Mouse (Mus musculus): ENCODE data around the gene Tom1. TPM values are rescaled to one million over a fixed set of nuclear protein-coding genes. Genes with fewer than 3 reads are reported as not detected.
A peak's percentile ranks its signal among the peaks of the same experiment; 100 is the strongest.

Tom1 gene
- polyA plus RNA-seq, 1 experiment from 2014 or later, result 29.1 TPM

DNA sequence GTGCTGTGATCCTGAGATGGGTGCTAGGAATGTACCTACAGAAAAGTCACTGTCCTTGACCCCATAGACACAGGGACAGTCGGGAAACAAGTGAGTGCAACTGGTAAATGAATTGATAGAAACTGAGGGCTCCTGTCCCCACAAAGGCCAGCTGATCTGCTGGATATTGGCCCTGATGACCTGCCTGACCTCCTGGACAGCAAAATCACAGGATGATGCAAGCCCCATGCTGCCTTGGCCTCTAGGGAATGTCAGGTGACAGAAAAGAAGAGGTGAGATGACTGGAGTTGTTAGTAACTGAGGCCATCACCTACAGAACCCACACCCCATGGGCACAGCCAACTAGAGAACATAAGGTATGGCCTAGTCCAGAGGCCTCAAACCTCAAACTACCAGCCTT lies 44.7 kb downstream of the Tom1 start:
- Histone ChIP-seq H3K27ac (ENCODE audit: low read depth, low read length) (no peak overlapping the region), H3K4me1 (ENCODE audit: control insufficient read depth, insufficient read depth, low read length) (no peaks in the 10 kb centered on the region), H3K27me3 (ENCODE audit: control insufficient read depth, insufficient read depth, low read length) (no peaks in the 10 kb centered on the region), H3K36me3 (ENCODE audit: control insufficient read depth, insufficient read depth, low read length) (no peaks in the 10 kb centered on the region), H3K4me2 (replicated peaks; ENCODE audit: low read depth, low read length) (no peak overlapping the region), H3K9ac (ENCODE audit: low read depth, low read length) (no peak overlapping the region), H3K9me3 (ENCODE audit: control insufficient read depth, low read length) (no peaks in the 10 kb centered on the region), H3K4me3 (ENCODE audit: low read length) (no peak overlapping the region)
- WGBS, result 76% methylated on average over 1 of the region's 1 CpGs
- ATAC-seq (ENCODE audit: low FRiP score, low TSS enrichment), result no peak

DNA sequence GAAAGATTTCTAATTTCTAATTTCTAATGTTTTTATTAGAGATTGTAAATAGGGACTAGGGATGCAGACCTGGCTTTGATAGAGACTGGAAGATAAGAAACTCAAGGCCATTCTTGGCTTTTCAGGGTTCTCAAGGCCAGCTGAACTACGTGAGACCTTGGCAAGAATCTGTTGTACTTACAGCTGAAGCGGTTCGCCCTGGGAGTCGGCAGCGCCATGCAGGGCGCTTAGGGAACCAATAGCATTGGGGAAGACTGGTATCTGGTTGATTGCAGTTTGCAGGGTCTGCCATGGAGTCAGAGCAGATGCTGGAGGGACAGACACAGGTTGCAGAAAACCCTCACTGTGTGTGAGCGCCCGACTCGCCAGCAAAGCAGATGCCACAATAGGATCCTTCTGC lies 45.3 kb downstream of the Tom1 start:
- ATAC-seq (ENCODE audit: low FRiP score, low TSS enrichment), result no peak
- WGBS, result 97% methylated on average over 9 of the region's 9 CpGs

DNA sequence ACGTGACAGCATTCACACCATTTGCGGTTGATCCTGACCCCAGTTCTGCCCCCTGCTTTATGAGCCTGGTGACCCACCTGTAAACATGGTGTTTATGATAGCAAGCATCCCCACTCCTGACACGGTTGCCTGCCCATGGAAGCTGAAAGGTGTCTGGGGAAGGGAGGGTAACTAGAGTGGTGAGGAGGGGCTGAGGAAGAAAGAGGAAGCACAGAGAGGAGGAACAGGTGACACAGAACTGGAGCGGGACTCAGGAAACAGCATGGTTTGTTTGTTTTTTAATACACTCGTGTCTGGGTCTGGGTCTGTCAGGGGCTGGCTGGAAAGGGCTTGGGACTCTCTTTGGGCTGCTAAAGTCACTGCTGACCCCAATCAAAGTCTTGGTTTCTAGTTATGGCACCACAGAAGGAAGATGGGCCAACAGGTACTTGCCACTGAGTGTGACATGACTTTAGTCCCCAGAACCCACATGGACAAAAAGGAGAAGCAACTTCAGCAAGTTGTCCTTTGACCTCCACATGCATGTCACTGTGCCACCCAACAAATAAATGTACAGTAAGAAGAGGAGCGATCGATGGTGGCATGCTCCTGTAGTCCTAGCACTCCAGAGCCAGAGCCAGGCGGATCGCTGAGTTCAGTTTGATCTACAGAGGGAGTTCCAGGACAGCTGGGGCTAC lies 48.0 kb downstream of the Tom1 start:
- Histone ChIP-seq H3K4me1 (ENCODE audit: control insufficient read depth, insufficient read depth, low read length) (no peaks in the 10 kb centered on the region), H3K9me3 (ENCODE audit: control insufficient read depth, low read length) (no peaks in the 10 kb centered on the region), H3K4me3 (ENCODE audit: low read length) (no peak overlapping the region), H3K27ac (ENCODE audit: low read depth, low read length) (no peak overlapping the region), H3K36me3 (ENCODE audit: control insufficient read depth, insufficient read depth, low read length) (no peaks in the 10 kb centered on the region), H3K9ac (ENCODE audit: low read depth, low read length) (no peak overlapping the region), H3K4me2 (replicated peaks; ENCODE audit: low read depth, low read length) (no peak overlapping the region), H3K27me3 (ENCODE audit: control insufficient read depth, insufficient read depth, low read length) (no peaks in the 10 kb centered on the region)
- WGBS, result 66% methylated on average over 9 of the region's 9 CpGs
- no peak for ATAC-seq (ENCODE audit: low FRiP score, low TSS enrichment)

More for the DNA sequence above, 45.3 kb downstream of the Tom1 start:
- Histone ChIP-seq H3K9me3 (ENCODE audit: control insufficient read depth, low read length) (no peaks in the 10 kb centered on the region), H3K27me3 (ENCODE audit: control insufficient read depth, insufficient read depth, low read length) (no peaks in the 10 kb centered on the region), H3K4me1 (ENCODE audit: control insufficient read depth, insufficient read depth, low read length) (no peaks in the 10 kb centered on the region), H3K4me3 (ENCODE audit: low read length) (no peak overlapping the region), H3K9ac (ENCODE audit: low read depth, low read length) (no peak overlapping the region), H3K36me3 (ENCODE audit: control insufficient read depth, insufficient read depth, low read length) (no peaks in the 10 kb centered on the region), H3K4me2 (replicated peaks; ENCODE audit: low read depth, low read length) (no peak overlapping the region), H3K27ac (ENCODE audit: low read depth, low read length) (no peak overlapping the region)

DNA sequence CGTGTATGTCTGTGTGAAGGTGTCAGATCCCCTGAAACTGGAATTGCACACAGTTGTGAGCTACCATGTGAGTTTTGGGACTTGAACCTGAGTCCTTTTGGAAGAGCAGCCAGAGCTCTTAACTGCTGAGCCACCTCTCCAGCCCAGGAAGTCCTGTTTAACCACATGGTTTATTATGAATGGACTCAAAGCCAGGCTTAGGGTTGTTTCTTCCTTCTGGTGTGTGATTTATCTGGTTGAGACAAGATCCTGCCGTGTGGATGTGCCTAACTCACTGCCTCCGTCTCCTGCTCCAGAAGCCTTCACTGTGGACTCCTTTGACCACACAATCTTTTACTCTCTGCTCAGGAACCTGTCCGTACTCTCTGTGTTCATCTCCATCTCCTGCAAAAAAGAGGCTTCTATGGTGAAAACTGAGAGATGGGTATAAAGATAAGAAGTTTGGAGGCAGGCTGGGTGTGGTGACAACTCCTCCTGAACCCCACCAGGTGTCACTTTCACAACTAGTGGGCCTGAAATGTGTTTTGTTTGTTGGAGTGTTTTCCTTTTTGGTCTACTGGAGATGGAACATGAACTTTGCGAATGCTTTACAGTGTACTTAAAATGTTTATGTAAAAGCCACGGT lies 48.8 kb downstream of the Tom1 start:
- no peak overlapping the region for H3K9ac ChIP-seq (ENCODE audit: low read depth, low read length)
- H3K4me3 ChIP-seq (ENCODE audit: low read length), result no peak overlapping the region
- 66% methylated on average over 6 of the region's 6 CpGs for WGBS

DNA sequence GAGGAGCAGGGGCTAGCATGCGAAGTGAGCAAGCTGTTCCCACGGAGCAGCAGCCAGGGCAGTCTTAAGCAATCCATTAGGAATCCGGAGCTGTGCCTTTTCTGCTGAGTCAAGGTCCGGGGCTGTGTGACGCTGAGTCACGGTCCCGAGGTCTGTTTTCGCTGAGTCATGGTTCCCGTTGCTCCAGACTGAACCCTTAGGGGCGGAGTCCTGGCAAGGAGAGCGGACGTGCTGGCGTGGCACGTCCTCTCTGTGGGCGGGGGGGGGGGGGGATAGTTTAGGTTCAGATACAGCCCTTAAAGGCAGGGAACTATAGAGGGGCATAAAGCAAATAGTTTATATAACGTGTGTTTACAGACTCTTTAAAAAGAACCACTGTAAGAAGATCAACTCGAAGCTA lies 50.3 kb downstream of the Tom1 start:
- Histone ChIP-seq H3K9ac (ENCODE audit: low read depth, low read length) (no peak overlapping the region), H3K27me3 (ENCODE audit: control insufficient read depth, insufficient read depth, low read length) (no peaks in the 10 kb centered on the region), H3K9me3 (ENCODE audit: control insufficient read depth, low read length) (no peaks in the 10 kb centered on the region), H3K4me1 (ENCODE audit: control insufficient read depth, insufficient read depth, low read length) (peaks cover 2% of the 10 kb centered on the region; the same call in 1 of the 2 replicates), H3K27ac (ENCODE audit: low read depth, low read length) (no peak overlapping the region), H3K36me3 (ENCODE audit: control insufficient read depth, insufficient read depth, low read length) (no peaks in the 10 kb centered on the region), H3K4me3 (ENCODE audit: low read length) (peak overlapping the region; percentile 23), H3K4me2 (replicated peaks; ENCODE audit: low read depth, low read length) (peak overlapping the region; percentile 44)
- 4% methylated on average over 17 of the region's 17 CpGs for WGBS
- peak; percentile 97 for ATAC-seq (ENCODE audit: low FRiP score, low TSS enrichment)

More for the DNA sequence above, 48.8 kb downstream of the Tom1 start:
- H3K4me1 ChIP-seq (ENCODE audit: control insufficient read depth, insufficient read depth, low read length), result no peaks in the 10 kb centered on the region
- ATAC-seq (ENCODE audit: low FRiP score, low TSS enrichment), result no peak
- no peaks in the 10 kb centered on the region for H3K36me3 ChIP-seq (ENCODE audit: control insufficient read depth, insufficient read depth, low read length)
- H3K27ac ChIP-seq (ENCODE audit: low read depth, low read length), result no peak overlapping the region
- H3K4me2 ChIP-seq (replicated peaks; ENCODE audit: low read depth, low read length), result no peak overlapping the region
- no peaks in the 10 kb centered on the region for H3K27me3 ChIP-seq (ENCODE audit: control insufficient read depth, insufficient read depth, low read length)
- no peaks in the 10 kb centered on the region for H3K9me3 ChIP-seq (ENCODE audit: control insufficient read depth, low read length)

DNA sequence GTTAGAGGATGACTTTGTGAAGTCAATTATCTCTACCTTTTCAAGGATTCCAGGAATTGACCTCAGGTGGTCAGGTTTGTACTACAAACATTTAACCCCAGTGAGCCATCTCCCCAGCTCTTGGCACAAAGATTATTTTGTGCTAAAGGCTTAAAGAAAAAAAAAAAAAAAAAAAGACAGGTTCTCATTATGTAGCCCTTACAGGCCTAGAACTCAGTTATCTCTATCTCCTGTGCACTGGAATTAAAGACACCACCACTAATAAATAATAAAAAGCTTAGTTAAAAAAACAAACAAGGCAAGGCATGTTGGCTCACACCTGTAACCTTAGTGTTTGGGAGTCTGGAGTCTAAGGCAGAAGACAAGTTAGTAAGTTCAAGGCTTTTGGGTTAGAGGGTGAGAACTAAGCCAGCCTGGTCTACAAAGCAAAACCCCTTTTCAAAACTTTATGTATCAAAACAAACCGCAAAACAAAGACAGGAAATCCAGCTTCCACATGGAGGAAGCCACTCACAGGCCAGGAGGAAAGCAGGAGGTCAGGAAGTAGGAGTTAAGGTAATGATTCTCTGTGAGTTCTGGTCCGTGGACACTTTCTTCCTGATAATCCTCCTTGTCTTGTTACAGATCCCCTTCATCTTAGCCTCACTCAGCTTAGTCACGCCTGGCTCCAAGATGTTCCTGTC lies 51.0 kb downstream of the Tom1 start:
- H3K9ac ChIP-seq (ENCODE audit: low read depth, low read length), result no peak overlapping the region

DNA sequence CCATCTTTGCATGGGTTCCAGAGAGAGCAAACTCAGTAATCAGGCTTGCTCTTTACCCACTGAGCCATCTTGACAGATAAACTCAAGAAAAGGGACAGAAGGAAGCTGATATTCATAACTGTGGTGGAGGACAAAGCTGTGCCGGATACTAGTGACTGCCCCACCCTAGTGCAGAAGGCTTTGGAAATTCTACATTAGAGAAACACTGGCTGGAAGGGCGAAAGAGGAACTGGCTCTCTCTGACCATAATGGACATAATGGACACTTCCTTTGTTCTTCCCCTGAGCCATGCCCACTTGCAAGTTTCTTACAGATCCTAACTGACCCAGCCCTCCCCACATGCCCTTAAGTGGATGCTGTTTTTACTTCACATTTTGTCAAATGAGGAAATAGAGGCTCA lies 52.5 kb downstream of the Tom1 start:
- no peak overlapping the region for H3K4me3 ChIP-seq (ENCODE audit: low read length)
- ATAC-seq (ENCODE audit: low FRiP score, low TSS enrichment), result no peak
- 92% methylated on average over 2 of the region's 2 CpGs for WGBS
- H3K9me3 ChIP-seq (ENCODE audit: control insufficient read depth, low read length), result no peaks in the 10 kb centered on the region
- H3K27ac ChIP-seq (ENCODE audit: low read depth, low read length), result no peak overlapping the region
- H3K27me3 ChIP-seq (ENCODE audit: control insufficient read depth, insufficient read depth, low read length), result no peaks in the 10 kb centered on the region
- no peak overlapping the region for H3K4me2 ChIP-seq (replicated peaks; ENCODE audit: low read depth, low read length)
- peaks cover 11% of the 10 kb centered on the region; the same call in 1 of the 2 replicates for H3K4me1 ChIP-seq (ENCODE audit: control insufficient read depth, insufficient read depth, low read length)
- H3K36me3 ChIP-seq (ENCODE audit: control insufficient read depth, insufficient read depth, low read length), result no peaks in the 10 kb centered on the region
- H3K9ac ChIP-seq (ENCODE audit: low read depth, low read length), result no peak overlapping the region

More for the DNA sequence above, 51.0 kb downstream of the Tom1 start:
- 78% methylated on average over 3 of the region's 3 CpGs for WGBS
- ATAC-seq (ENCODE audit: low FRiP score, low TSS enrichment), result no peak
- no peaks in the 10 kb centered on the region for H3K27me3 ChIP-seq (ENCODE audit: control insufficient read depth, insufficient read depth, low read length)
- H3K27ac ChIP-seq (ENCODE audit: low read depth, low read length), result peak overlapping the region; percentile 24; the same call in 1 of the 2 replicates
- H3K4me1 ChIP-seq (ENCODE audit: control insufficient read depth, insufficient read depth, low read length), result peaks cover 9% of the 10 kb centered on the region; the same call in 1 of the 2 replicates
- no peak overlapping the region; the same call in 1 of the 2 replicates for H3K4me2 ChIP-seq (replicated peaks; ENCODE audit: low read depth, low read length)
- H3K9me3 ChIP-seq (ENCODE audit: control insufficient read depth, low read length), result no peaks in the 10 kb centered on the region
- H3K36me3 ChIP-seq (ENCODE audit: control insufficient read depth, insufficient read depth, low read length), result no peaks in the 10 kb centered on the region
- no peak overlapping the region for H3K4me3 ChIP-seq (ENCODE audit: low read length)

DNA sequence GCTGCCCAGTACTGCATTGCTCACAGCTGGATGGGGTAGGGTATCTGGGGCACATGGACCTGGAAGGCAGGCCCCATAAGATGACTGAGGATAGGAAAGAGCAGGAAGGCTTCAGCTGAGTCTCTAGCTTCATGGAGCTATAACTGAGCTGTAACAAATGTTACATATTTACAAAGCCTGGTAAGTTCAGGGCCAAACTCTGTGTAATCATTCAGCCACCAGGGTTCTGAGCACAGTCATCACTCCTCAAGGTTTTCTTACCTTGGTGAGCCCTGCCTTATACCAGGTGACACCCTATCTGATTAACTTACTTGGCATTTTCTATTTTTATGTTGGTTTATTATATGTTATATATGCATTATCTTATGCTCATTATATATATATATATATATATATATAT lies 53.6 kb downstream of the Tom1 start:
- Histone ChIP-seq H3K9me3 (ENCODE audit: control insufficient read depth, low read length) (no peaks in the 10 kb centered on the region), H3K4me3 (ENCODE audit: low read length) (no peak overlapping the region), H3K27me3 (ENCODE audit: control insufficient read depth, insufficient read depth, low read length) (no peaks in the 10 kb centered on the region), H3K9ac (ENCODE audit: low read depth, low read length) (no peak overlapping the region), H3K4me2 (replicated peaks; ENCODE audit: low read depth, low read length) (no peak overlapping the region), H3K4me1 (ENCODE audit: control insufficient read depth, insufficient read depth, low read length) (peaks cover 11% of the 10 kb centered on the region; the same call in 1 of the 2 replicates), H3K36me3 (ENCODE audit: control insufficient read depth, insufficient read depth, low read length) (no peaks in the 10 kb centered on the region), H3K27ac (ENCODE audit: low read depth, low read length) (no peak overlapping the region)
- ATAC-seq (ENCODE audit: low FRiP score, low TSS enrichment), result no peak
